ENCODE assay signal across 11 mouse cellular contexts in genomic region chr6:122393231-122393881, GRCm38 (mm10). TPM values are rescaled to one million over a fixed set of nuclear protein-coding genes. Genes with fewer than 3 reads are reported as not detected.
A peak's percentile ranks its signal among the peaks of the same experiment; 100 is the strongest.
DNase-seq lines count a peak whose midpoint lies in the region; ATAC-seq lines count a peak whose summit lies in the region.
"Had no signal": no experiment of that assay in that cellular context is flagged by ENCODE, and none has a peak within 500 bp of the region (broad histone marks: within the 10 kb centered on the region; RNA-seq: fewer than 3 reads in every experiment).

No protein-coding gene starts in this region.

- intact Hi-C loops in left cerebral cortex, postnatal 14 days (cut with DNase I): loop anchor here (2.0 to 10.0 kb wide), 3 partner anchors 53 to 839 kb away; partner anchors contain the start of gene Phc1

- H3K4me1 ChIP-seq in forebrain, embryonic 11.5 days (replicated peaks; ENCODE audit: control insufficient read depth, insufficient read depth, low read length): no peaks in the 10 kb centered on the region
- H3K4me1 ChIP-seq in forebrain, embryonic 14.5 days (ENCODE audit: control insufficient read depth, insufficient read depth, low read length): no peaks in the 10 kb centered on the region
- peaks cover 4% of the 10 kb centered on the region; the same call in 1 of the 2 replicates for H3K4me1 ChIP-seq in intestine, embryonic 16.5 days (ENCODE audit: control insufficient read depth, insufficient read depth, low read length)

- WGBS in forebrain, embryonic 11.5 days: 83% methylated on average over 19 of the region's 19 CpGs
- WGBS in forebrain, embryonic 14.5 days: 86% methylated on average over 19 of the region's 19 CpGs
- WGBS in intestine, embryonic 16.5 days: 41% methylated on average over 19 of the region's 19 CpGs

- H3K4me3 ChIP-seq in forebrain, embryonic 11.5 days (ENCODE audit: low read depth, low read length): no peak overlapping the region
- H3K4me3 ChIP-seq in forebrain, embryonic 14.5 days (ENCODE audit: low read depth, low read length): no peak overlapping the region
- H3K4me3 ChIP-seq in intestine, embryonic 16.5 days (ENCODE audit: low read length): no peak overlapping the region

- ATAC-seq in forebrain, embryonic 11.5 days (replicated peaks; ENCODE audit: low FRiP score): no peak
- no peak for ATAC-seq in forebrain, embryonic 14.5 days
- ATAC-seq in intestine, embryonic 16.5 days: peak; percentile 78
- ATAC-seq: hindbrain, postnatal 0 days had no signal

- peak; percentile 50 for DNase-seq in forebrain, embryonic 11.5 days (ENCODE audit: low spot score)
- no peak for DNase-seq in forebrain, embryonic 14.5 days (ENCODE audit: low spot score)
- peak; percentile 16 to 43 for DNase-seq in spleen, postnatal 10 days (ENCODE audit: low spot score in 2 of 2)
- DNase-seq in spleen, postnatal 14 days (ENCODE audit: low spot score in 2 of 2): no peak
- peak; percentile 44 to 66 for DNase-seq in spleen, postnatal 4 days (ENCODE audit: low spot score in 2 of 2)
- DNase-seq in left cerebral cortex, postnatal 14 days (ENCODE audit: low spot score in 2 of 2): no peak
- DNase-seq in testis, postnatal 14 days (ENCODE audit: low spot score): no peak
- DNase-seq: adrenal gland, postnatal 25 days; B cell, adult 2 months had no signal

- no peaks in the 10 kb centered on the region for H3K36me3 ChIP-seq in forebrain, embryonic 11.5 days (ENCODE audit: control insufficient read depth, insufficient read depth, low read length)
- H3K36me3 ChIP-seq in forebrain, embryonic 14.5 days (ENCODE audit: control insufficient read depth, insufficient read depth, low read length): no peaks in the 10 kb centered on the region
- no peaks in the 10 kb centered on the region for H3K36me3 ChIP-seq in intestine, embryonic 16.5 days (ENCODE audit: control insufficient read depth, insufficient read depth, low read length)

- H3K9me3 ChIP-seq in forebrain, embryonic 11.5 days (ENCODE audit: control insufficient read depth, low read length): no peaks in the 10 kb centered on the region
- H3K9me3 ChIP-seq in forebrain, embryonic 14.5 days (replicated peaks; ENCODE audit: control insufficient read depth, low read length): no peaks in the 10 kb centered on the region
- no peaks in the 10 kb centered on the region for H3K9me3 ChIP-seq in intestine, embryonic 16.5 days (ENCODE audit: control insufficient read depth, low read length)

- no peak overlapping the region for H3K9ac ChIP-seq in forebrain, embryonic 11.5 days (ENCODE audit: low read length)
- H3K9ac ChIP-seq in forebrain, embryonic 14.5 days (ENCODE audit: low read length): no peak overlapping the region
- no peak overlapping the region for H3K9ac ChIP-seq in intestine, embryonic 16.5 days (ENCODE audit: low read depth, low read length)

- H3K27ac ChIP-seq in forebrain, embryonic 11.5 days (ENCODE audit: low read depth, low read length): peak overlapping the region; percentile 37; the same call in 1 of the 2 replicates
- H3K27ac ChIP-seq in forebrain, embryonic 14.5 days (ENCODE audit: low read depth, low read length): no peak overlapping the region
- H3K27ac ChIP-seq in intestine, embryonic 16.5 days (ENCODE audit: low read length): no peak overlapping the region
- H3K27ac ChIP-seq: hindbrain, postnatal 0 days had no signal

- no peak overlapping the region for H3K4me2 ChIP-seq in forebrain, embryonic 11.5 days (ENCODE audit: low read depth, low read length, severe bottlenecking)
- no peak overlapping the region for H3K4me2 ChIP-seq in forebrain, embryonic 14.5 days (ENCODE audit: low read length)
- no peak overlapping the region for H3K4me2 ChIP-seq in intestine, embryonic 16.5 days (ENCODE audit: low read depth, low read length)

- no peaks in the 10 kb centered on the region for H3K27me3 ChIP-seq in forebrain, embryonic 11.5 days (ENCODE audit: control insufficient read depth, insufficient read depth, low read length)
- H3K27me3 ChIP-seq in forebrain, embryonic 14.5 days (replicated peaks; ENCODE audit: control insufficient read depth, insufficient read depth, low read length): no peaks in the 10 kb centered on the region
- H3K27me3 ChIP-seq in intestine, embryonic 16.5 days (replicated peaks; ENCODE audit: control insufficient read depth, insufficient read depth, low read length): no peaks in the 10 kb centered on the region

RNA-seq across cellular contexts. Expression of gene Phc1, which starts 53.0 kb away (rescaled TPM):
- 41.1 and 46.0 TPM in 2 replicates for polyA plus RNA-seq in forebrain, embryonic 11.5 days (2014; fragmentation: Nextera tagmentation; extraction: Ambion mirVana)
- polyA plus RNA-seq in forebrain, embryonic 14.5 days (2014; fragmentation: Nextera tagmentation; extraction: Ambion mirVana): 30.6 and 34.0 TPM in 2 replicates
- polyA plus RNA-seq in intestine, embryonic 16.5 days (2015; fragmentation: Nextera tagmentation; extraction: Ambion mirVana): 7.2 and 7.4 TPM in 2 replicates
- 10 to 100 TPM; 57.8 to 59.3 TPM for total RNA-seq in left cerebral cortex, postnatal 14 days (2021)

Comparison
In these comparisons a context has a peak if more than half of its experiments do, and no peak if none do; other contexts are left out.
1. DNase-seq: peak in forebrain, embryonic 11.5 days (single experiment), spleen, postnatal 10 days (2 of 2) and spleen, postnatal 4 days (2 of 2); none in forebrain, embryonic 14.5 days (single experiment), spleen, postnatal 14 days (0 of 2), left cerebral cortex, postnatal 14 days (0 of 2) and testis, postnatal 14 days (single experiment).